Mouse (Mus musculus): ENCODE results near the gene Snx11.

Snx11 gene

GRCm38 (mm10) chr11:96761984-96762383 lies 15.4 kb downstream of the Snx11 start:
- DNase-seq (ENCODE audit: low read depth), result no peak

DNA sequence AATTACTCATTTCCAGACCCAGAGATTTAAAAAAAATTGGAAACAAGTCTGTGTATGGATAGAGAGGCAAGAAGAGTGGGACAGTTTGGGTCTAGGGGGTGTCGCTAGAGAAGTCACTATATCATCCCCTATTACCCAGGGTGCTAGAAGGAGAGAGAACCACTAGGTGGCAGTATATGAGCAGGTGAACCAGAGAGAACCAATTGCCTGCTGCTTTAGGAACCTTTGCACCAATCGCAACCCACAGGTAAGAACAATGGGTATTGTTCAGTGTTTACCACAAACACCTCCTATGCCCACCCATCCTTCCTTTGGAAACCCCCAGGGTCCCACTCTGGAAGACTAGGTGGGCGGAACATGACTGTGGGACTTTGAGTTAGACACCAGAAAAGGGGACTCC lies 17.3 kb downstream of the Snx11 start:
- DNase-seq (ENCODE audit: low read depth), result peak; percentile 63

GRCm38 (mm10) chr11:96758402-96758801 lies 19.0 kb downstream of the Snx11 start:
- no peak for DNase-seq (ENCODE audit: low read depth)

GRCm38 (mm10) chr11:96757421-96757820 lies 19.9 kb downstream of the Snx11 start:
- DNase-seq (ENCODE audit: low read depth), result no peak

DNA sequence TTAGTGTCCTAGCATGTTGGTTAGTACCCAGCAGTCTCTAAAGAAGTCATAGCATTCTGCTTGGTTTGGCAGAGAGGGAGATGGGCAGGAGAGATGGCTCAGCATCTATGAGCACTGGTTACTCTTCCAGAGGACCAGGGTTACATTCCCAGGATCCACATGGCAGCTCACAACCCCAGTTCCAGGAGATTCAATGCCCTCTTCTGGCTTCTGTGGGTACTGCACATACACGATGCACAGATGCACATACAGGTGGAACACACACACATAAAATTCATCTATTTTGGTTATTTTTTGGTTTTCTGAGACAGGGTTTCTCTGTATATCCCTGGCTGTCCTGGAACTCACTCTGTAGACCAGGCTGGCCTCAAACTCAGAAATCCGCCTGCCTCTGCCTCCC lies 22.1 kb downstream of the Snx11 start:
- no peak for DNase-seq (ENCODE audit: low read depth)

DNA sequence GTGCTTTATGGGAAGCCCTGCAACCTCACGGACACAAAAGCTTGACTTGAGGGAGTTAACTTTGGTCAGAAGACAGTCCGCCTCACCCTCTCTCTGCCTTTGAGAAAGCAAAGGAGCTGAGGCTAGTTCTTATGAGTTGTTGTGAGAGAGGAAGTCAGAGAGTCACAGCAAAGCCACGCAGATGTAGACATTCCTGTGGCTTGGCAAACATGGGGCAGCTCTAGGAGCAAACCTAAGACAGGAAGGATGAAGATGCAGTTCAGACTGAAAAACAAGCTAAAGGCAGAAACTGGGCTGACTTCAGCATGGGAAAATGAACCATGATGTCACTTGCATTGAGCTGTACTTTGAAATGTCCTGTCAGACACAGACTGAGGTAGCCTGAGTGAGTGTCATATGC lies 29.8 kb downstream of the Snx11 start:
- DNase-seq (ENCODE audit: low read depth), result no peak

- no peak for DNase-seq (ENCODE audit: low read depth)
Measured at GRCm38 (mm10) chr11:96746648-96747047, 30.7 kb downstream of the Snx11 start.

GRCm38 (mm10) chr11:96743891-96744290 lies 33.5 kb downstream of the Snx11 start:
- no peak for DNase-seq (ENCODE audit: low read depth)

DNA sequence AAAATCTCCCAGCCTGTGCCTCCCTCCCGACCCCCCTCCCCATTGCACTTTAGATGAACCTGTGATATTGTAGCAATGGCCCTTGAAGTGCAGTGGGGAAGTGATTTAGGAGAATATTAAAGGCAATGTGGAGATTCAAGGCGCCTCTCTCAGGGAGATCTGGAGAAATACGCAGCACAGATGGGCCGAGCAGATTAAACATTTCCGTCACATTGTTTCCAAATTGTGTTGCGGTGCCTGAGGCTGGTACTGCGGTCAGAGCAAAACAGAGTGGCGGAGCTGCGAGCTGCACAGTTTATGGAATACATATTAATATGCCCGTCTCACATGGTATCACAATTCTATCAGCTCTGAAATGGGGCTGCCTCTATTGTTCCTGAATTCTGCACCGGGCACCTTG lies 34.4 kb downstream of the Snx11 start:
- DNase-seq (ENCODE audit: low read depth), result no peak

DNA sequence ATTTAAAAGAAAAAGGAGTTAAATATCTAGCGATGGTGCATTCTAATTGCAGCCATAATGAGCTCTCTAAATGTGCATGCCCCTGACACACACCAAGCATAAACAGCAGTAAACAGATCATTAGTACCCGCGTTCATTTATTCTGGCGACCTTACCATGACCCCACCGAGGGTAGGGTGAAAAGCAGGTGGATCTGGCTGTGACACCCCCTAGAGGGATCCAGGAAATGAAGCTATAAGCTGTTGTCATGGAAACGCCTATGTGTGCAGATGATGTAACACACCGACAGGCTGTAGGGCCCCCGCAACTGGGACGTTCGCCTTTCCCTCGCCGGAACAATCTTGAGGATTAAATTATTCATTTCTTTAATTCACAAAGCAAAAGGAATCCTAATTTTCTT lies 35.4 kb downstream of the Snx11 start:
- DNase-seq (ENCODE audit: low read depth), result no peak

- no peak for DNase-seq (ENCODE audit: low read depth)
Measured at GRCm38 (mm10) chr11:96740796-96741195, 36.6 kb downstream of the Snx11 start.

- no peak for DNase-seq (ENCODE audit: low read depth)
Measured at GRCm38 (mm10) chr11:96737673-96738471, 39.5 kb downstream of the Snx11 start.

DNA sequence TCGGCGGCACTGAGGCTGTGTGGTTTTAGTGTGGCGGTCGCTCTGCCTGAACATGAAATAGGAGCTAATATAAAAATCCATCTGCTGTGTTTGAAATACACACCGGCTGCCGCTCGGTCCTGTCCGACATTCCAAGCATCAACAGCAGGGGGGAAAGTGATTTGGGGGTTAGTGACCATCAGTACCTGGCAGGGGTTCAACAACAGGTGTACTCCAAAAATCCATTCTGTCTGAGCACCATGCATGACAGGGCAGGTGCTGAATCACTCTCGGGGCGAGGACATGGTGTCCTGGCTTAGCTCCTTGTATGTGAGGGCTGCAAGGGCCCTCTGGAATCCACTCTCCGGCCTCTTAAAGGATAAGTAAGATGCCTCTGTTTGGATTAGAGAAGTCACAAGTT lies 41.0 kb downstream of the Snx11 start:
- DNase-seq (ENCODE audit: low read depth), result no peak

DNA sequence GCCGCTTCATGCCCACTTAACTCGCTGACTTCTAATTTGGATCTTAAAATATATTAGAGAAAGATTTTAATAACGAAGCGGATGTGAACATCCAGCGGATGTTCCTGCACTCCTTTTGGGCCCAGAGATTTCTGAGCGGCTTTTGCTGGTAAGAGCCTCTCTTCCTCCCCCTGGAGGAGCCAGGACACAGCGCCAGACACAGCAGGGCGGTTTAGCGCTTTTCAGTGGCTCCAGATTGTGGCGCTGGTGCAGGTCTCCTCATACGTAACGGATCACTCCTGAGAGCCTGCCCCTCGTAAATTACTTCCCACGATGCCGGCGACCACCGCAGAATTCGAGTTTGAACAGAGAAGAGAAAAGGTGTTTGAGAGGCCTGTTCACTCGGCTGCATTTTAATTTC lies 41.5 kb downstream of the Snx11 start:
- no peak for DNase-seq (ENCODE audit: low read depth)

DNA sequence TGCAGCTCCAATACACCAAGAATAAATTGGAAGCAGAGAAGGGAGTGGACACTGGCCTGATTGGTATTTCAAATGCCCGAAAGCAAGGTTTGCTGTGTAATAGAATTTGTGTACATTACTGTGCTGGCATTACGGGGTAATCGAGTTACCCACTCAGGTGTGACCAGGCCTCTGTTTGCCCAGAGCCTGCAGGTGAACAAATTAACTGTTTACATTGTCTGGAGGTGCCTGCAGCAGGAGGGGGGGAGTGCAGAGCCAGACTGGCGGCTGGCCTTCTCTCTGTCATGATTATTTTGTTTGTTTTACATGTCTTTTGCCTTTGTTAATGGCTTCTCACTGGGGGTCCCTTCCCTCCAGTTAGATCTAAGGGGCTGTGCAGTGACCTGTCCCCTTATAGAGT lies 44.7 kb downstream of the Snx11 start:
- no peak for DNase-seq (ENCODE audit: low read depth)

DNA sequence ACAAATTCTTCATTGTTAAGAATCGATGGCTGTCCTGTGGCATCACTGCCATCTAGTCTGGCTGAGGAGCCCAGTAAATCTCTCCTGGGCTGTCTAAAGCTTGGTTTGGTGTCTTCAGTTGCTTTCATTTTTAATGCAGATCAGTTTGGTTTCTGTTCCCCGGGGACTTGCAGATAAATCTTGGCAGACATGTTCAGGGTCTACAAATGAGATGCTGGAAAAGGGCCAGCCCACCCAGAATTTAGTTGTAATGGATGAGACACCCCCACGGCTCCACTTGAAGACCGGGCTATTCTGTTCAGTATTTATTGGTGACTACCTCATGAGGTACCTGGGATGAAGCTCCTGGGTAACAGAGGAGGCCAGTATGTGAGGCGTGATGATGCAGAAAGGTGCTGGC lies 47.0 kb downstream of the Snx11 start:
- no peak for DNase-seq (ENCODE audit: low read depth)

GRCm38 (mm10) chr11:96729462-96729861 lies 47.9 kb downstream of the Snx11 start:
- DNase-seq (ENCODE audit: low read depth), result no peak

GRCm38 (mm10) chr11:96728577-96728976 lies 48.8 kb downstream of the Snx11 start:
- DNase-seq (ENCODE audit: low read depth), result no peak

- DNase-seq (ENCODE audit: low read depth), result no peak
Measured at GRCm38 (mm10) chr11:96725833-96726232, 51.5 kb downstream of the Snx11 start.

DNA sequence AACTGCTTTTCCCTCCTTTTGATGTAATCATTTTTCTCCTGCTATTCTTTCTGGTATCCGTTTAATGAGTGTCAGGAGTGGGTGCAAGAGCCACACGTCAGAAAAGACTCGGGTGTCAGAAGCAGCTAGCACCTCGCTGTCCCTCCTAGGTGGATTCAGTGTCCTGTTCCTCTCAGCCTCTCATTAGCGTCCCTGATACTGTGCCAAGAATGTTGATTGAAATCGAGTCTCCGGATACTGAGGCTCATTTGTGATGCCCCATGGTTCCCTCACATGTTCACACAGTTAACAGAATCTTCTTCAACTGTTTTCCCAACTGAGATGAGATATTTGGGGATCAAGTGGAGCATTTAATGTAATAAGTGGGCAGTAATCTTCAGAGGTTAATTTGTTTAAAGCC lies 58.8 kb downstream of the Snx11 start:
- DNase-seq (ENCODE audit: low read depth), result no peak

All from c-Kit-positive CD71-negative TER-119-negative erythroid progenitor cells, embryonic 14.5 days (primary cell).